Comparison of ENCODE assay signal across 10 mouse cellular contexts in the genomic region with DNA sequence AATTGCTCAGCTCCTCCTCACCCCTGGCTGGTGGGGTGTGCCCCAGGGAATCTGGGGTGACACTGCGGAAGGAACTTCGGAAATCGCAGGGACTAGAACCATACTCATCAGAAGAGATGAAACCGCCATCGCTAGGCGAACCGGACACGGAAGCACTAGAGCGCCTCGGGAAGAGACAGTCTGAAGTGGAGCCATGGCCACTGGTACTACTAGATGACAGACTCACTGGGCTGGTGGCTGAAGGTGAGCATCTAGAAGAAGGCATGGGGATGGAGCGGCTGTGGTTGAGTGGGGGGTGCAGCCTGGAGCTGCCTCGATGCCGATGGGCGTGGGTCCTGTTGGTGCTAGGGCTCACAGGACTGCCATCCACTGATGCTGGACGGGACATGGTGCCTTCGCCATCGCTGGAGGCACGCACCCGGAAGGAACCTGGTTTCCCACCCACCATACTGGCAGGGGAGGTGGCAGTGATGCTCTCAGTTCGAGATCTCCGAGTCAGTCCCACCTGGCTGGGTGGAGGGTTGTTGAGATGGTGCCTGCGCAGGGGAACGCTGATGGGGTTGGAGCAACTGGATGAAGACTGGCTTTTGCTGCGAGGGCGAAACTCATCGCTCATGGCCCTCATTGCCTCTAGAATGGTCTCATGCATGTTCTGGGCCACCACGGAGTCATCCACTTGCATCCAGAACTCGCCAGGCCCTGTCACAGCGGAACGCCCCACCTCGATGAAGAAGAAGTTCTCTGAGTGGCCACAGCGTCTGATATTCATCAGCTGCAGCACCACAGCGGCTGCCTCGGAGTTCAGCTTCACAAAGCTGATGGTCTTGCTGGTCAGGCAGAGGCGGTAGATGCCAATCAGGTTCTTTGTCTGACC. TPM values are rescaled to one million over a fixed set of nuclear protein-coding genes. Genes with fewer than 3 reads are reported as not detected.
DNase-seq lines count a peak whose midpoint lies in the region; ATAC-seq and TF ChIP-seq lines count a peak whose summit lies in the region.
"Had no signal": no experiment of that assay in that cellular context is flagged by ENCODE, and none has a peak within 500 bp of the region (broad histone marks: within the 10 kb centered on the region; RNA-seq: fewer than 3 reads in every experiment).

No protein-coding gene starts in this region.

- peak overlapping the region; percentile 84 for H3K4me2 ChIP-seq in lung, embryonic 15.5 days
- H3K4me2 ChIP-seq in hindbrain, embryonic 16.5 days (ENCODE audit: low read length) = peak overlapping the region; percentile 83
- H3K4me2 ChIP-seq in lung, postnatal 0 days (replicated peaks; ENCODE audit: low read depth, low read length) = peak overlapping the region; percentile 89
- H3K4me2 ChIP-seq in stomach, embryonic 16.5 days (ENCODE audit: low read depth, low read length) = peak overlapping the region; percentile 81

- H3K9ac ChIP-seq in lung, embryonic 15.5 days = peak overlapping the region; percentile 83
- H3K9ac ChIP-seq in hindbrain, embryonic 16.5 days (ENCODE audit: low read depth, low read length) = peak overlapping the region; percentile 96
- H3K9ac ChIP-seq in lung, postnatal 0 days (replicated peaks; ENCODE audit: low read depth) = peak overlapping the region; percentile 46
- peak overlapping the region; percentile 87 for H3K9ac ChIP-seq in stomach, embryonic 16.5 days (ENCODE audit: low read length)

- H3K4me3 ChIP-seq in lung, embryonic 15.5 days = peak overlapping the region; percentile 77
- H3K4me3 ChIP-seq in hindbrain, embryonic 16.5 days (ENCODE audit: low read length) = peak overlapping the region; percentile 79
- H3K4me3 ChIP-seq in lung, postnatal 0 days (ENCODE audit: low read depth, low read length) = peak overlapping the region; percentile 61
- peak overlapping the region; percentile 75 for H3K4me3 ChIP-seq in stomach, embryonic 16.5 days (replicated peaks; ENCODE audit: low read length)

- DNase-seq in lung, adult 18-20 months = no peak
- peak; percentile 59 for DNase-seq in cerebellum, adult 9-11 months
- DNase-seq in gastrocnemius, adult 18-20 months (ENCODE audit: low spot score) = peak; percentile 25
- peak; percentile 41 for DNase-seq in lung, postnatal 0 days (ENCODE audit: low spot score)
- DNase-seq in embryo, embryonic 11 days = no peak

- TF ChIP-seq CTCF in lung, postnatal 0 days (IDR thresholded peaks at IDR 0.05) = no peak

- H3K27me3 ChIP-seq in lung, embryonic 15.5 days = 0 out of 2 replicates have a peak, but pooled peaks cover 5% of the 10 kb centered on the region
- no peaks in the 10 kb centered on the region for H3K27me3 ChIP-seq in hindbrain, embryonic 16.5 days (replicated peaks; ENCODE audit: control insufficient read depth, insufficient read depth, low read length)
- H3K27me3 ChIP-seq in lung, postnatal 0 days (replicated peaks; ENCODE audit: insufficient read depth, low read length) = no peaks in the 10 kb centered on the region
- no peaks in the 10 kb centered on the region for H3K27me3 ChIP-seq in stomach, embryonic 16.5 days (ENCODE audit: control insufficient read depth, insufficient read depth, low read length)

- no peak for ATAC-seq in lung, embryonic 15.5 days (ENCODE audit: borderline replicate concordance, extremely low read depth, low FRiP score, low TSS enrichment)
- ATAC-seq in hindbrain, embryonic 16.5 days = no peak
- ATAC-seq in lung, postnatal 0 days = no peak
- no peak for ATAC-seq in stomach, embryonic 16.5 days (ENCODE audit: insufficient read depth, low FRiP score)

- no peaks in the 10 kb centered on the region for H3K9me3 ChIP-seq in lung, embryonic 15.5 days
- H3K9me3 ChIP-seq in hindbrain, embryonic 16.5 days (ENCODE audit: control insufficient read depth, low read length) = no peaks in the 10 kb centered on the region
- no peaks in the 10 kb centered on the region for H3K9me3 ChIP-seq in lung, postnatal 0 days (ENCODE audit: low read length)
- H3K9me3 ChIP-seq in stomach, embryonic 16.5 days (replicated peaks; ENCODE audit: control insufficient read depth, low read length) = no peaks in the 10 kb centered on the region

- no peak for TF ChIP-seq EP300 in lung, postnatal 0 days (IDR thresholded peaks at IDR 0.05)

- peak overlapping the region; percentile 99 for H3K27ac ChIP-seq in lung, embryonic 15.5 days
- peak overlapping the region; percentile 99 for H3K27ac ChIP-seq in hindbrain, embryonic 16.5 days (ENCODE audit: low read depth, low read length)
- peak overlapping the region; percentile 90 for H3K27ac ChIP-seq in lung, postnatal 0 days (ENCODE audit: low read length)
- H3K27ac ChIP-seq in stomach, embryonic 16.5 days (ENCODE audit: low read length) = peak overlapping the region; percentile 97

- H3K36me3 ChIP-seq in lung, embryonic 15.5 days = no peaks in the 10 kb centered on the region
- H3K36me3 ChIP-seq in hindbrain, embryonic 16.5 days (ENCODE audit: control insufficient read depth, insufficient read depth, low read length) = peaks cover 7% of the 10 kb centered on the region; the same call in 1 of the 2 replicates
- H3K36me3 ChIP-seq in lung, postnatal 0 days (ENCODE audit: insufficient read depth, low read length) = no peaks in the 10 kb centered on the region
- H3K36me3 ChIP-seq in stomach, embryonic 16.5 days (ENCODE audit: control insufficient read depth, insufficient read depth, low read length) = no peaks in the 10 kb centered on the region

- peaks cover 38% of the 10 kb centered on the region for H3K4me1 ChIP-seq in lung, embryonic 15.5 days
- H3K4me1 ChIP-seq in hindbrain, embryonic 16.5 days (ENCODE audit: control insufficient read depth, insufficient read depth, low read depth, low read length) = peaks cover 46% of the 10 kb centered on the region
- peaks cover 25% of the 10 kb centered on the region; the same call in 1 of the 2 replicates for H3K4me1 ChIP-seq in lung, postnatal 0 days (ENCODE audit: insufficient read depth, low read depth, low read length)
- peaks cover 39% of the 10 kb centered on the region for H3K4me1 ChIP-seq in stomach, embryonic 16.5 days (ENCODE audit: control insufficient read depth, insufficient read depth, low read length)

- 46% methylated on average over 35 of the region's 35 CpGs for WGBS in lung, embryonic 15.5 days
- 66% methylated on average over 35 of the region's 35 CpGs for WGBS in hindbrain, embryonic 16.5 days
- WGBS in lung, postnatal 0 days = 45% methylated on average over 35 of the region's 35 CpGs
- 62% methylated on average over 35 of the region's 35 CpGs for WGBS in stomach, embryonic 16.5 days

RNA-seq across cellular contexts. Expression of a gene that starts 1.9 kb away (rescaled TPM):
- 11.8 and 12.7 TPM in 2 replicates for polyA plus RNA-seq in lung, embryonic 15.5 days (2015; fragmentation: Nextera tagmentation; extraction: Ambion mirVana)
- total RNA-seq in gastrocnemius, adult 18-20 months (2021) = 10 to 100 TPM; 38.6 to 43.9 TPM
- polyA plus RNA-seq in hindbrain, embryonic 16.5 days (2015; fragmentation: Nextera tagmentation; extraction: Ambion mirVana) = 7.2 and 9.6 TPM in 2 replicates
- 4.7 and 5.9 TPM in 2 replicates for polyA plus RNA-seq in lung, postnatal 0 days (2015; fragmentation: Nextera tagmentation; extraction: Ambion mirVana)
- 5.0 and 5.9 TPM in 2 replicates for polyA plus RNA-seq in stomach, embryonic 16.5 days (2015; fragmentation: Nextera tagmentation; extraction: Ambion mirVana)

RNA-seq across cellular contexts. Expression of a gene that starts 26.9 kb away (rescaled TPM):
- 10.6 and 11.7 TPM in 2 replicates for polyA plus RNA-seq in lung, embryonic 15.5 days (2015; fragmentation: Nextera tagmentation; extraction: Ambion mirVana)
- total RNA-seq in gastrocnemius, adult 18-20 months (2021) = 1 to 10 TPM; 7.4 to 8.4 TPM
- polyA plus RNA-seq in hindbrain, embryonic 16.5 days (2015; fragmentation: Nextera tagmentation; extraction: Ambion mirVana) = 3.8 and 4.5 TPM in 2 replicates
- 7.8 and 8.1 TPM in 2 replicates for polyA plus RNA-seq in lung, postnatal 0 days (2015; fragmentation: Nextera tagmentation; extraction: Ambion mirVana)
- 12.1 and 12.9 TPM in 2 replicates for polyA plus RNA-seq in stomach, embryonic 16.5 days (2015; fragmentation: Nextera tagmentation; extraction: Ambion mirVana)

RNA-seq across cellular contexts. Expression of a gene that starts 56.4 kb away (rescaled TPM):
- polyA plus RNA-seq in lung, embryonic 15.5 days (2015; fragmentation: Nextera tagmentation; extraction: Ambion mirVana) = 35.0 TPM in 2 replicates
- not detected for total RNA-seq in gastrocnemius, adult 18-20 months (2021)
- polyA plus RNA-seq in hindbrain, embryonic 16.5 days (2015; fragmentation: Nextera tagmentation; extraction: Ambion mirVana) = 27.2 and 33.1 TPM in 2 replicates
- polyA plus RNA-seq in lung, postnatal 0 days (2015; fragmentation: Nextera tagmentation; extraction: Ambion mirVana) = 13.3 and 15.5 TPM in 2 replicates
- polyA plus RNA-seq in stomach, embryonic 16.5 days (2015; fragmentation: Nextera tagmentation; extraction: Ambion mirVana) = 16.8 and 18.6 TPM in 2 replicates
- total RNA-seq: adrenal gland, adult 18-20 months; layer of hippocampus, adult 8-10 months had no signal

Comparison
In these comparisons a context has a peak if more than half of its experiments do, and no peak if none do; other contexts are left out.
1. DNase-seq: peak in cerebellum, adult 9-11 months (single experiment), gastrocnemius, adult 18-20 months (single experiment) and lung, postnatal 0 days (single experiment); none in lung, adult 18-20 months (0 of 2) and embryo, embryonic 11 days (single experiment).
2. H3K9ac ChIP-seq: peak in every context shown above with its lines; median percentile 96 in hindbrain, embryonic 16.5 days; 87 in stomach, embryonic 16.5 days; 83 in lung, embryonic 15.5 days; 46 in lung, postnatal 0 days.
3. Peak in every context shown above with its lines, with median percentiles within 50 percentile points of each other: H3K27ac ChIP-seq, H3K4me2 ChIP-seq and H3K4me3 ChIP-seq.